Mouse (Mus musculus) MEL (cell line): ENCODE results near the gene Themis3. TPM values are rescaled to one million over a fixed set of nuclear protein-coding genes. Genes with fewer than 3 reads are reported as not detected.
"Not testable (repeated sequence)": the region's sequence is repeated elsewhere in the genome, so short reads cannot be mapped to it uniquely, and the experiment has no call there.

ENCODE experiments used
- DNase-seq: peaks from one replicate; pipeline ENCODE4 v3.0.0; 2011; ENCODE audit warnings: low read depth, low spot score
- H3K27ac ChIP-seq: 2 replicates; pipeline ENCODE4 v1.5.1; 2012; ENCODE audit warnings: low read depth, mild to moderate bottlenecking, control low read depth, low read length, moderate library complexity; ENCODE audit not compliant: control insufficient read depth
- H3K27me3 ChIP-seq, 2 experiments: fragments of 150-350 bp in 1 of 2; sonication (generic) in 1 of 2; 2 replicates each; pipeline ENCODE4 v1.6.1; 2012; ENCODE audit warnings: low read length in 2 of 2, mild to moderate bottlenecking in 2 of 2, improper control_type of control experiment in 1 of 2, moderate library complexity in 1 of 2; ENCODE audit not compliant: insufficient read depth in 2 of 2, control insufficient read depth in 1 of 2
- H3K36me3 ChIP-seq, 2 experiments: 2 replicates each; pipeline ENCODE4 v1.6.1; 2012 to 2014; ENCODE audit warnings: low read length in 2 of 2, improper control_type of control experiment in 1 of 2, inconsistent platforms in 1 of 2, mild to moderate bottlenecking in 1 of 2; ENCODE audit not compliant: insufficient read depth in 2 of 2, control insufficient read depth in 1 of 2
- H3K4me1 ChIP-seq, 2 experiments: fragments of 150-350 bp in 1 of 2; sonication (generic) in 1 of 2; 2 replicates each; pipeline ENCODE4 v1.6.1; 2012; ENCODE audit warnings: low read length in 2 of 2, improper control_type of control experiment in 1 of 2, mild to moderate bottlenecking in 1 of 2; ENCODE audit not compliant: insufficient read depth in 2 of 2, control insufficient read depth in 1 of 2
- H3K4me3 ChIP-seq, 2 experiments: fragments of 150-350 bp in 1 of 2; sonication (generic) in 1 of 2; 2 replicates each; pipeline ENCODE4 v1.5.1; 2012; ENCODE audit warnings: low read depth in 2 of 2, low read length in 2 of 2, mild to moderate bottlenecking in 2 of 2, moderate library complexity in 2 of 2, control low read depth in 1 of 2, improper control_type of control experiment in 1 of 2; ENCODE audit not compliant: control insufficient read depth in 1 of 2, insufficient read depth in 1 of 2
- H3K79me2 ChIP-seq: 2 replicates; pipeline ENCODE4 v1.6.1; 2012; ENCODE audit warnings: mild to moderate bottlenecking, low read length, moderate library complexity; ENCODE audit not compliant: control insufficient read depth, poor library complexity, insufficient read depth
- H3K9ac ChIP-seq: 2 replicates; pipeline ENCODE4 v1.6.1; 2012; ENCODE audit warnings: low read depth, mild to moderate bottlenecking, control low read depth, low read length, moderate library complexity; ENCODE audit not compliant: control insufficient read depth, poor library complexity, severe bottlenecking
- H3K9me3 ChIP-seq: fragments of 150-350 bp; sonication (generic); replicated peaks from 2 replicates; pipeline ENCODE4 v1.6.1; 2012; ENCODE audit warnings: mild to moderate bottlenecking, low read length, improper control_type of control experiment, moderate library complexity; ENCODE audit not compliant: insufficient read depth
- CHD1 ChIP-seq: IDR thresholded peaks from 2 replicates; pipeline ENCODE4 v1.6.1; 2012; ENCODE audit warnings: low read depth, mild to moderate bottlenecking, inconsistent platforms, low read length, improper control_type of control experiment
- EP300 ChIP-seq, 2 experiments: IDR thresholded peaks; 2 replicates each; pipeline ENCODE4 v1.6.1; 2011; ENCODE audit warnings: improper control_type of control experiment in 2 of 2, low read length in 2 of 2, low read depth in 1 of 2, mild to moderate bottlenecking in 1 of 2
- ETS1 ChIP-seq: IDR thresholded peaks from 2 replicates; pipeline ENCODE4 v1.6.1; 2012; ENCODE audit warnings: low read depth, mild to moderate bottlenecking, inconsistent platforms, low read length, improper control_type of control experiment, moderate library complexity
- JUND ChIP-seq: IDR thresholded peaks from 2 replicates; pipeline ENCODE4 v1.6.1; 2011; ENCODE audit warnings: low read depth, mild to moderate bottlenecking, improper control_type of control experiment, low read length
- MAX ChIP-seq: IDR thresholded peaks from 2 replicates; pipeline ENCODE4 v1.6.1; 2011; ENCODE audit warnings: low read length, improper control_type of control experiment
- MAZ ChIP-seq: IDR thresholded peaks from 2 replicates; pipeline ENCODE4 v1.6.1; 2012; ENCODE audit warnings: low read depth, mild to moderate bottlenecking, inconsistent platforms, low read length, improper control_type of control experiment
- MEF2A ChIP-seq: IDR thresholded peaks from 2 replicates; pipeline ENCODE4 v1.6.1; 2014; ENCODE audit warnings: low read depth, mild to moderate bottlenecking, inconsistent platforms, low read length, improper control_type of control experiment; ENCODE audit not compliant: poor library complexity, insufficient replicate concordance, severe bottlenecking; ENCODE audit errors: extremely low read depth
- MYC ChIP-seq: IDR thresholded peaks from 2 replicates; pipeline ENCODE4 v1.6.1; 2011; ENCODE audit warnings: low read depth, mild to moderate bottlenecking, low read length, improper control_type of control experiment, moderate library complexity
- NELFE ChIP-seq: IDR thresholded peaks from 2 replicates; pipeline ENCODE4 v1.6.1; 2011; ENCODE audit warnings: low read depth, low read length, improper control_type of control experiment
- POLR2AphosphoS2 ChIP-seq: IDR thresholded peaks from 2 replicates; pipeline ENCODE4 v1.6.1; 2011; ENCODE audit warnings: low read length, improper control_type of control experiment
- RCOR1 ChIP-seq: IDR thresholded peaks from 2 replicates; pipeline ENCODE4 v1.6.1; 2012; ENCODE audit warnings: low read depth, mild to moderate bottlenecking, inconsistent platforms, low read length, improper control_type of control experiment
- TCF12 ChIP-seq: IDR thresholded peaks from 2 replicates; pipeline ENCODE4 v1.6.1; 2014; ENCODE audit warnings: low read depth, mild to moderate bottlenecking, inconsistent platforms, low read length, improper control_type of control experiment, moderate library complexity
- UBTF ChIP-seq: IDR thresholded peaks from 2 replicates; pipeline ENCODE4 v1.6.1; 2012; ENCODE audit warnings: low read depth, mild to moderate bottlenecking, inconsistent platforms, low read length, improper control_type of control experiment, moderate library complexity, borderline replicate concordance; ENCODE audit not compliant: insufficient read depth
- USF2 ChIP-seq, 2 experiments: IDR thresholded peaks; 2 replicates each; pipeline ENCODE4 v1.6.1; 2011 to 2012; ENCODE audit warnings: improper control_type of control experiment in 2 of 2, low read length in 2 of 2, borderline replicate concordance in 1 of 2, inconsistent platforms in 1 of 2, low read depth in 1 of 2, mild to moderate bottlenecking in 1 of 2; ENCODE audit not compliant: insufficient read depth in 1 of 2
- ZNF384 ChIP-seq: IDR thresholded peaks from 2 replicates; pipeline ENCODE4 v1.6.1; 2012; ENCODE audit warnings: low read depth, mild to moderate bottlenecking, inconsistent platforms, low read length, improper control_type of control experiment
- polyA plus RNA-seq, 2 experiments: library from polyadenylated mRNA; stranded (reverse) in 1 of 2; unstranded in 1 of 2; fragments of >175 nt in 1 of 2; fragments of >200 nt in 1 of 2; gene quantifications; 2 replicates each; pipeline versions ENCODE4 v1.2.1 to v1.2.4; 2012; ENCODE audit warnings: low replicate concordance in 2 of 2, low read depth in 1 of 2; ENCODE audit not compliant: insufficient read length in 2 of 2, insufficient read depth in 1 of 2, missing spikeins in 1 of 2
- total RNA-seq: library from RNA; depleted of rRNA; stranded (reverse); fragments of 300-350 nt; gene quantifications from 2 replicates; pipeline ENCODE4 v1.2.3, GENCODE M21; 2012

The Themis3 gene
- total and polyA plus RNA-seq, 3 experiments = 0.03 TPM; not detected in 2

- H3K9me3 ChIP-seq = no peaks in the 10 kb centered on the region
- TF ChIP-seq POLR2AphosphoS2 (no peak), NELFE (no peak), UBTF (no peak), CHD1 (no peak), ZNF384 (no peak), MAZ (no peak), MEF2A (no peak), USF2 (IDR thresholded peaks at IDR 0.05; ENCODE audit: borderline replicate concordance in 1 of 2, insufficient read depth in 1 of 2, low read depth in 1 of 2, low read length in 2 of 2) (no peak), RCOR1 (no peak), ETS1 (no peak), MAX (no peak), JUND (no peak), MYC (no peak), TCF12 (no peak)
Measured at GRCm38 (mm10) chr17:66523396-66523795, 71.0 kb downstream of the Themis3 start.

GRCm38 (mm10) chr17:66522631-66523030 is 71.8 kb downstream of the Themis3 start:
- not testable (repeated sequence) for H3K9me3 ChIP-seq, H3K27ac ChIP-seq, H3K4me1 ChIP-seq, H3K27me3 ChIP-seq, H3K36me3 ChIP-seq, H3K9ac ChIP-seq, H3K4me3 ChIP-seq
- peaks cover 16% of the 10 kb centered on the region for H3K79me2 ChIP-seq
- peak; percentile 29 for DNase-seq
- 0 out of 4 replicates have a peak, but pooled peaks of 1 of the 2 experiments have one; percentile 15 for TF ChIP-seq EP300 (IDR thresholded peaks at IDR 0.05; ENCODE audit: low read depth in 1 of 2, low read length in 2 of 2)

More at GRCm38 (mm10) chr17:66523396-66523795, 71.0 kb downstream of the Themis3 start:
- H3K27me3 ChIP-seq = no peaks in the 10 kb centered on the region
- peaks cover 11% of the 10 kb centered on the region for H3K79me2 ChIP-seq
- H3K4me1 ChIP-seq = peaks cover 0 to 4% of the 10 kb centered on the region in 2 experiments; a peak in 1 of 4 replicates
- DNase-seq = no peak
- H3K4me3 ChIP-seq = no peak overlapping the region
- peaks cover 0 to under 1% of the 10 kb centered on the region in 2 experiments; a peak in 2 of 4 replicates for H3K36me3 ChIP-seq
- H3K27ac ChIP-seq = no peak overlapping the region
- no peak overlapping the region for H3K9ac ChIP-seq
